Mouse (Mus musculus): ENCODE results near the gene Tusc1.

Gene Tusc1

DNA sequence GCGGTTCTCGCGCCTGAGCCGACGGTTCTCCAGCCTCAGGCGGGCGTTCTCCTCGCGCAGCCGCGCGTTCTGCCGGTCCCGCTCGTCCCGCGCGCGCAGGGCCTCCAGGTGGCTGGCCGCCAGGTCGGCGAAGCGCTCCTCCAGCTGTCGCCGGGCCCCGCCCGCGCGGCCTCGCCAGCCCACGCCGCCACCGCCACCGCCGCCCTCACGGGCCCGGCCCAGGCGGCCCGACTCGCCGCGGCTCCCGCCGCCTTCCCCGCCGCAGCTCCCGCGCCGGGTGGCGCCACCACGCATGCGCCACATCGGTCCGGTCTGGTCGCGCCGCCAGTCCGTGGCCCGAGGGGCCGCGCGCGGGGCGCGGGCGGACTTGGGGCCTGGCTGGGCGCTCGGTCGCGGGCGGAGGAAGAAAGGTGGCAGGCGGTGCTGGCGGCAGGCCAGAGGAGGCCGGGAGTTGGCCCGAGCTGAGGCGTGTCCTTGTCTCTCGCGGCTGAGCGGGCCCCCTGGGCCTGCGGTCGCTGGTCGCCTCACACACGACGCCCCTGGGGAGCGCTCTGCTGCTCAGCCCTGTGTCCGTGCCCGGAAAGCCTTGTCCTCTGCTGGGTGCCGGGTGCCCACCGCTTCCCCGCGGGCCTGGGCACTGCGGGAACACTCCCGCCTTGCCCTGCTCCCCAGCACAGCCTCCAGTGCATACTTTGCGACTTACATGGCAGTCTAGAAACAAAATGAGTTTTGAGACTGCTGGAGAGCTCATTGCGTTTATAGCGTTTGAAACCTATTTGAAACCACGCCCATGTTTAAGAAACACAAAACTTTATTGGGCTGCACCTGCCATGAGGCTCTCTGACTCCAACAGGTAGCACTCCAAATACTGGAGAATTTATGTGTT, at the start of gene Tusc1:
Gene Tusc1 (minus strand): TSS at position 394 of the 886 bp plus-strand sequence.
- peak; percentile 68 for DNase-seq (ENCODE audit: low spot score)

- DNase-seq (ENCODE audit: low spot score) = no peak
These were observed 17.6 kb upstream of the Tusc1 start for GRCm38 (mm10) chr4:93352930-93353329.

GRCm38 (mm10) chr4:93344357-93344756, 9.0 kb upstream of the Tusc1 start:
- no peak for DNase-seq (ENCODE audit: low spot score)

- no peak for DNase-seq (ENCODE audit: low spot score)
These were observed 6.3 kb upstream of the Tusc1 start for GRCm38 (mm10) chr4:93341568-93341967.

DNA sequence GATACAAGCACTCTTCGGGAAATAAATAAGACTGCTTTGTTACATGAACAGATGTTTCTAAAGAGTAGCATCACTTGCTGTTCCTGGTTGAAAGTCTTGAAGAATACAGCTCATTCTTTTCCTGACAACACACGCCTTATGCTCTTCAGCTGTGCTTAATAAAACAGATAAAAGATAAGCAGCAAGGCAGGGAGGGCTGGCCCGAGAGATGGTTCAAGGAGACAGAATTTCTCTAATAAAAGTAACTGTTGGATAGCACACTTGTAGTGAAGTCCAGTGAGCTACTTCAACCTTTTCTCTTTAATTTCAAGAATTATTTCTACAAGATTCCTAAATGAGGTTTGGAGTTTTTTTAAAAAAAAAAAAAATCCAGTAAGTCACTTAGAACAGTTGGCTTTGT, 2.7 kb upstream of the Tusc1 start:
- peak; percentile 43 for DNase-seq (ENCODE audit: low spot score)

DNA sequence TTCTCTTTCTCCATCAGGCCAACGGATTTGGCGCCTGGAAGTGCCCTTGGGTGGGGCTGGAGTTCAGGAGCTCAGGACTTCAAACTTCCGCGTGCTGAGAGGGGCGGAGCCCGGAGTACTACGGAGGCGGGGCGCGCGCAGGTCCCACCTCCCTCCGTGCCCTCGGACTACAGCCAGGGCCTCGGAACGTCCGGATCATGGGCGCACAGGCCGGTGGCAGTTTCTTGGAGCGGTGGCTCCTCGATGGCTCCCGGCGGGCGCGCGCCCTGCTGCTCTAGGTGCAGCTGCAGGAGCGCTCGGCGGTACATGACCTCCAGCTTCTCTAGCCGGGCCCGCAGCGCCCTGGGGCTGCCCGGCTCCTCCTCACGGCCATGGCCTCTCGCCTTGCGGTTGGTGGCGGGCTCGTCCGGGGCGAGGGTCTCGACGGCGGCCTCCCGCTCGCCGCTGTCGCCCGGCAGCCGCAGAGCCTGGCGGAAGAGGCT, 634 bp downstream of the Tusc1 start:
- peak; percentile 83 for DNase-seq (ENCODE audit: low spot score)

DNA sequence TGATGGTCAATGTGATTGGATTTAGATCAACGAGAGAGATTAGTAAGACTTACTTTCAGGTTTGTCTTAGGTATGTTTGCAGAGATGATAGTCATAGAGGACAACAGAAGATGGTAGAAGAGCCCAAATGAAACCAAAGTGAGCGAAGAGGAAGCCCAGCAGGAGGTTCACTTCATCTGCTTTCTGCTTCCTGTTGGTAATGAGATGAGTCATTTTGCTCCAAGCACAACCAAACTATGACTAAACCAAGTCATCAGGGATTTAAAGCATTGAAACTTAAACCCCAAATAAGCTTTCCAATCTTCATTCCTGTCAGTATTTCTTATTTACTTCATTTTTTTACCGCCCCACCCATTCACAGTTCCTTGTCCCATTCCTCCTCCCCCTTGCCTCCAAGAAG, 27.8 kb downstream of the Tusc1 start:
- no peak for DNase-seq (ENCODE audit: low spot score)

DNA sequence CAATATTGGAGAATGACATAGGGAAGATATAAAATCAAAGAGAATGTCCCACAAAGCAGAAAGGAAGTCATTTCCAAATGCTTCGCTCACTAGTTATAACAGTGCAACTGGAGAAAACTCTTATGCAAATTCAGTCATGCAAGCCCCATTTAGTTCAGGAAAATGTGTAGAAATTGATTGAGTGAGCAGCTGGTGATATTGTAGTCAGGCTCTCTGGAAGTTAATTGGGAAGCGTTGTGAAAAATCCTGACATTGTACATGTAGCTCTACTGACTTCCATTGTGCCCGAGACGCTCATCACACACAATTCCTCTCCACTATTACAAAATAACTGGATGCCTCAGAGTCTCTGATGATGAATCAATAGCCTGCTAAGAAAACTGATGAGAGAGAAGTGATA, 49.2 kb downstream of the Tusc1 start:
- DNase-seq (ENCODE audit: low spot score) = no peak
